Mouse (Mus musculus) neural tube, embryonic 14.5 days (tissue): ENCODE data around the gene Ube2i. TPM values are rescaled to one million over a fixed set of nuclear protein-coding genes. Genes with fewer than 3 reads are reported as not detected.
A peak's percentile ranks its signal among the peaks of the same experiment; 100 is the strongest.
"Not testable (repeated sequence)": the region's sequence is repeated elsewhere in the genome, so short reads cannot be mapped to it uniquely, and the experiment has no call there.

Source experiments
- ATAC-seq: fragments of 200-750 bp; cut with Nextera tagmentation; 2 replicates; pipeline ENCODE4 v1.8.0; 2017; ENCODE audit warnings: low read depth, mild to moderate bottlenecking, moderate TSS enrichment, moderate library complexity
- H3K27ac ChIP-seq: fragments of 300-500 bp; sonication (generic); 2 replicates; pipeline ENCODE4 v1.5.1; 2014; ENCODE audit warnings: low read depth, mild to moderate bottlenecking, control low read depth, low read length, moderate library complexity, mixed read lengths
- H3K27me3 ChIP-seq: fragments of 300-500 bp; sonication (generic); 2 replicates; pipeline ENCODE4 v1.6.1; 2014; ENCODE audit warnings: low read length; ENCODE audit not compliant: control insufficient read depth, insufficient read depth
- H3K36me3 ChIP-seq: fragments of 300-500 bp; sonication (generic); 2 replicates; pipeline ENCODE4 v1.6.1; 2014; ENCODE audit warnings: low read length, mixed read lengths; ENCODE audit not compliant: control insufficient read depth, insufficient read depth
- H3K4me1 ChIP-seq: fragments of 300-500 bp; sonication (generic); 2 replicates; pipeline ENCODE4 v1.6.1; 2014; ENCODE audit warnings: low read length; ENCODE audit not compliant: control insufficient read depth, insufficient read depth
- H3K4me2 ChIP-seq: fragments of 300-500 bp; sonication (generic); 2 replicates; pipeline ENCODE4 v1.6.1; 2014; ENCODE audit warnings: mild to moderate bottlenecking, low read depth, low read length, control low read depth
- H3K4me3 ChIP-seq: fragments of 300-500 bp; sonication (generic); 2 replicates; pipeline ENCODE4 v1.5.1; 2014; ENCODE audit warnings: low read depth, low read length, control low read depth, mixed read lengths
- H3K9ac ChIP-seq: fragments of 300-500 bp; sonication (generic); replicated peaks from 2 replicates; pipeline ENCODE4 v1.6.1; 2014; ENCODE audit warnings: low read depth, mild to moderate bottlenecking, control low read depth, low read length, mixed read lengths
- H3K9me3 ChIP-seq: fragments of 300-500 bp; sonication (generic); 2 replicates; pipeline ENCODE4 v1.6.1; 2016; ENCODE audit warnings: low read length; ENCODE audit not compliant: control insufficient read depth
- WGBS: fragments of 180-500 bp; shearing (Covaris S2); extraction: QIAGEN DNeasy Blood & Tissue Kit; methylation state at CpG from one replicate; pipeline ENCODE4 v1.1.7; 2014; 5-methylcytosine and 5-hydroxymethylcytosine counted together
- polyA plus RNA-seq: library from polyadenylated mRNA; unstranded; fragments of >200 nt; fragmentation: Nextera tagmentation; extraction: Ambion mirVana; gene quantifications from 2 replicates; pipeline ENCODE4 v1.2.1, GENCODE M21; 2014

Gene Ube2i
- polyA plus RNA-seq, 1 experiment from 2014 or later = 405 TPM

GRCm38 (mm10) chr17:25224586-25225222 lies 49.7 kb downstream of the Ube2i start:
- Histone ChIP-seq H3K36me3 (peaks cover 6% of the 10 kb centered on the region; the same call in 1 of the 2 replicates), H3K27me3 (no peaks in the 10 kb centered on the region), H3K4me3 (no peak overlapping the region), H3K9ac (no peak overlapping the region), H3K9me3 (no peaks in the 10 kb centered on the region), H3K4me1 (peaks cover 6% of the 10 kb centered on the region; the same call in 1 of the 2 replicates), H3K4me2 (no peak overlapping the region), H3K27ac (no peak overlapping the region)
- WGBS = 90% methylated on average over 7 of the region's 7 CpGs
- no peak for ATAC-seq

- Histone ChIP-seq H3K27me3 (no peaks in the 10 kb centered on the region), H3K4me2 (peak overlapping the region; percentile 61), H3K36me3 (peaks cover 18% of the 10 kb centered on the region; the same call in 1 of the 2 replicates), H3K27ac (no peak overlapping the region), H3K9ac (no peak overlapping the region), H3K9me3 (no peaks in the 10 kb centered on the region), H3K4me3 (peak overlapping the region; percentile 9; the same call in 1 of the 2 replicates), H3K4me1 (peaks cover 6% of the 10 kb centered on the region; the same call in 1 of the 2 replicates)
- 61% methylated on average over 6 of the region's 6 CpGs for WGBS
- ATAC-seq = no peak
Observed at GRCm38 (mm10) chr17:25222951-25223601, 51.3 kb downstream of the Ube2i start.

- H3K27ac ChIP-seq, H3K9ac ChIP-seq: not testable (repeated sequence)
Observed at GRCm38 (mm10) chr17:25222504-25222940, 51.9 kb downstream of the Ube2i start.

GRCm38 (mm10) chr17:25221821-25222503 lies 52.5 kb downstream of the Ube2i start:
- peaks cover 18% of the 10 kb centered on the region; the same call in 1 of the 2 replicates for H3K36me3 ChIP-seq
- 3% methylated on average over 20 of the region's 30 CpGs for WGBS
- H3K27me3 ChIP-seq = no peaks in the 10 kb centered on the region
- H3K9ac ChIP-seq = peak overlapping the region; percentile 48; the same call in 1 of the 2 replicates
- ATAC-seq = peak; percentile 90
- peak overlapping the region; percentile 61 for H3K4me2 ChIP-seq
- peak overlapping the region; percentile 32 for H3K4me3 ChIP-seq
- peaks cover 6% of the 10 kb centered on the region; the same call in 1 of the 2 replicates for H3K4me1 ChIP-seq
- H3K9me3 ChIP-seq = no peaks in the 10 kb centered on the region
- H3K27ac ChIP-seq = peak overlapping the region; percentile 44; the same call in 1 of the 2 replicates

More at GRCm38 (mm10) chr17:25222504-25222940, 51.9 kb downstream of the Ube2i start:
- H3K27me3 ChIP-seq, H3K4me1 ChIP-seq, H3K9me3 ChIP-seq: not testable (repeated sequence)
- Histone ChIP-seq H3K4me2 (peak overlapping the region; percentile 61), H3K4me3 (peak overlapping the region; percentile 32; the same call in 1 of the 2 replicates), H3K36me3 (peaks cover 18% of the 10 kb centered on the region; the same call in 1 of the 2 replicates)
- ATAC-seq = peak; percentile 90
- 20% methylated on average over 13 of the region's 28 CpGs for WGBS

GRCm38 (mm10) chr17:25220746-25221145 lies 53.7 kb downstream of the Ube2i start:
- no peak for ATAC-seq
- Histone ChIP-seq H3K27me3 (no peaks in the 10 kb centered on the region), H3K27ac (no peak overlapping the region), H3K4me3 (no peak overlapping the region), H3K36me3 (peaks cover 25% of the 10 kb centered on the region; the same call in 1 of the 2 replicates), H3K4me2 (no peak overlapping the region), H3K9ac (no peak overlapping the region), H3K4me1 (peaks cover 6% of the 10 kb centered on the region; the same call in 1 of the 2 replicates), H3K9me3 (no peaks in the 10 kb centered on the region)
- 80% methylated on average over 1 of the region's 1 CpGs for WGBS

GRCm38 (mm10) chr17:25219492-25220295 lies 54.7 kb downstream of the Ube2i start:
- H3K4me3 ChIP-seq = no peak overlapping the region
- 95% methylated on average over 15 of the region's 15 CpGs for WGBS
- H3K36me3 ChIP-seq = peaks cover 33% of the 10 kb centered on the region; the same call in 1 of the 2 replicates
- H3K9me3 ChIP-seq = no peaks in the 10 kb centered on the region
- no peak overlapping the region for H3K27ac ChIP-seq
- H3K4me2 ChIP-seq = no peak overlapping the region
- H3K4me1 ChIP-seq = peaks cover 6% of the 10 kb centered on the region; the same call in 1 of the 2 replicates
- H3K27me3 ChIP-seq = no peaks in the 10 kb centered on the region
- H3K9ac ChIP-seq = no peak overlapping the region
- ATAC-seq = no peak

- Histone ChIP-seq H3K4me1 (peaks cover 6% of the 10 kb centered on the region; the same call in 1 of the 2 replicates), H3K36me3 (peaks cover 37% of the 10 kb centered on the region), H3K9me3 (no peaks in the 10 kb centered on the region), H3K4me3 (no peak overlapping the region), H3K27me3 (no peaks in the 10 kb centered on the region), H3K27ac (no peak overlapping the region), H3K9ac (no peak overlapping the region), H3K4me2 (no peak overlapping the region)
- WGBS = 89% methylated on average over 9 of the region's 9 CpGs
- no peak for ATAC-seq
Observed at GRCm38 (mm10) chr17:25218967-25219366, 55.5 kb downstream of the Ube2i start.

GRCm38 (mm10) chr17:25215431-25215830 lies 59.0 kb downstream of the Ube2i start:
- Histone ChIP-seq H3K27ac (no peak overlapping the region), H3K36me3 (peaks cover 60% of the 10 kb centered on the region), H3K4me2 (no peak overlapping the region), H3K4me3 (no peak overlapping the region), H3K4me1 (no peaks in the 10 kb centered on the region), H3K27me3 (no peaks in the 10 kb centered on the region), H3K9me3 (no peaks in the 10 kb centered on the region), H3K9ac (no peak overlapping the region)
- no peak for ATAC-seq
- WGBS = 91% methylated on average over 3 of the region's 3 CpGs
